Mouse (Mus musculus) lung, postnatal 0 days (tissue): ENCODE measurements around the gene Flywch1.

ENCODE experiments used
- CTCF ChIP-seq: IDR thresholded peaks from 2 replicates; pipeline ENCODE4 v1.5.1; 2016; ENCODE audit warnings: antibody characterized with exemption, mild to moderate bottlenecking
- EP300 ChIP-seq: IDR thresholded peaks from 2 replicates; pipeline ENCODE4 v1.6.1; 2016; ENCODE audit warnings: antibody characterized with exemption, mild to moderate bottlenecking, control low read depth

- TF ChIP-seq EP300 (no peak), CTCF (no peak)
Measured at GRCm38 (mm10) chr17:23749400-23750191, 21.8 kb downstream of the Flywch1 start.
